Mouse (Mus musculus) small intestine, adult 2 months (tissue): Measurements from ENCODE around the gene Ccdc106.

ENCODE experiments used
- CTCF ChIP-seq: fragments of 200-500 bp; IDR thresholded peaks from 2 replicates; pipeline ENCODE4 v1.5.1; 2012; ENCODE audit warnings: low read depth, mild to moderate bottlenecking, control low read depth, inconsistent platforms, low read length, moderate library complexity, mixed read lengths; ENCODE audit not compliant: insufficient replicate concordance, insufficient read length; ENCODE audit errors: extremely low read depth
- POLR2A ChIP-seq: fragments of 200-500 bp; IDR thresholded peaks from 2 replicates; pipeline ENCODE4 v1.6.1; 2012; ENCODE audit warnings: low read depth, mild to moderate bottlenecking, control low read depth, inconsistent platforms, low read length, moderate library complexity

DNA sequence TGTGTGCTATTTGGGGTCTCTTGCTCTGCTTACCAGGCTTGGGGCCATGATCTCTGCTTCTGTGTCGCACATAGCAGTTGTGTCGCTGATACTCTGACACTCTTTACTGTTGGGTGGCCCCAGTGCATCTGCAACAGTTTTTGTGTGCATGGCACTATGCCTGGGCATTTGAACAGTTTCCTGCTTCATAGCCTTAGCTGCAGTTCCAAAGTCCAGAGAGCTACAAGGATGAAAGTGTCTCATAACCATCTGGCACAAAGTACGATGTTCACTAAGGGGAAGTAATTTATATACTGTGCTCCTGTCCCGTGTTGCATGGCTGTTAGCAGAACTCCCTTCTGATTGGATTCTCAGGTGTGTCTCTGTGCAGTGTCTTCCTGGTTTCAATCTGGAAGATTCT is 67.5 kb downstream of the Ccdc106 start:
- no peak for TF ChIP-seq CTCF
- no peak for TF ChIP-seq POLR2A
